Mouse (Mus musculus) heart, embryonic 11.5 days (tissue): ENCODE results near the gene Jarid2. TPM values are rescaled to one million over a fixed set of nuclear protein-coding genes. Genes with fewer than 3 reads are reported as not detected.
A peak's percentile ranks its signal among the peaks of the same experiment; 100 is the strongest.

Source experiments
- ATAC-seq: fragments of 200-750 bp; cut with Nextera tagmentation; replicated peaks from 2 replicates; pipeline ENCODE4 v1.8.0; 2017; ENCODE audit warnings: moderate library complexity; ENCODE audit not compliant: insufficient number of reproducible peaks, low FRiP score, low TSS enrichment
- H3K27ac ChIP-seq: fragments of 300-500 bp; sonication (generic); 2 replicates; pipeline ENCODE4 v1.5.1; 2014; ENCODE audit warnings: mild to moderate bottlenecking, low read depth, low read length
- H3K27me3 ChIP-seq: fragments of 300-500 bp; sonication (generic); 2 replicates; pipeline ENCODE4 v1.6.1; 2014; ENCODE audit warnings: mild to moderate bottlenecking, low read length, mixed read lengths; ENCODE audit not compliant: control insufficient read depth, insufficient read depth
- H3K36me3 ChIP-seq: fragments of 300-500 bp; sonication (generic); 2 replicates; pipeline ENCODE4 v1.6.1; 2014; ENCODE audit warnings: mild to moderate bottlenecking, low read length, moderate library complexity, mixed read lengths; ENCODE audit not compliant: control insufficient read depth, insufficient read depth
- H3K4me1 ChIP-seq: fragments of 300-500 bp; sonication (generic); 2 replicates; pipeline ENCODE4 v1.6.1; 2014; ENCODE audit warnings: low read length; ENCODE audit not compliant: control insufficient read depth, insufficient read depth
- H3K4me2 ChIP-seq: fragments of 300-500 bp; sonication (generic); 2 replicates; pipeline ENCODE4 v1.6.1; 2014; ENCODE audit warnings: mild to moderate bottlenecking, moderate library complexity
- H3K4me3 ChIP-seq: fragments of 300-500 bp; sonication (generic); 2 replicates; pipeline ENCODE4 v1.5.1; 2014; ENCODE audit warnings: low read depth, low read length
- H3K9ac ChIP-seq: fragments of 300-500 bp; sonication (generic); 2 replicates; pipeline ENCODE4 v1.6.1; 2014; ENCODE audit warnings: mild to moderate bottlenecking, low read depth, low read length, moderate library complexity
- H3K9me3 ChIP-seq: fragments of 300-500 bp; sonication (generic); replicated peaks from 2 replicates; pipeline ENCODE4 v1.6.1; 2016; ENCODE audit warnings: low read length; ENCODE audit not compliant: control insufficient read depth
- WGBS: fragments of 180-500 bp; shearing (Covaris S2); extraction: QIAGEN DNeasy Blood & Tissue Kit; methylation state at CpG from one replicate; pipeline ENCODE4 v1.1.7; 2014; ENCODE audit not compliant: insufficient replicate concordance; 5-methylcytosine and 5-hydroxymethylcytosine counted together
- polyA plus RNA-seq: library from polyadenylated mRNA; unstranded; fragments of >200 nt; fragmentation: Nextera tagmentation; extraction: Ambion mirVana; gene quantifications from 2 replicates; pipeline ENCODE4 v1.2.1, GENCODE M21; 2014

The Jarid2 gene
- polyA plus RNA-seq, 1 experiment from 2014 or later = 22.4 TPM

DNA sequence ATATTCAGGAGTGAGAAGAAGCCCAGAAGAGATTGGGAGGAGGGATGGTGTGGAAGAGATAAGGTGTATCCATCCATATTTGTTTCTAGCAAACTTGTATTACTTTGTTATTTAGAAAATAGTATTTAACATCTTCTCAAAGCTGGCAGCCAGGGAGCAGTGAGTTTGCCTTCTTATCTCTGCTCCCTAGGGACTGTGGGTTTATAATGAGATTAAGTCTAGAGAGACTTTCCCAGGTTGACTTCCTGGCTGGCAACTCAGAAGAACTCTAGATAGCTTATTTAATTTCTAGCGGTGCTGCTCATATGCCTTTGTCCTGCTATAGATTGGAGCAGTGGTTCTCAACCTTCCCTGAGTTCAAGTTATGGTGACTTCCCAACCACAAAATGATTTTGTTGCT, 51.2 kb downstream of the Jarid2 start:
- WGBS = 23% methylated on average over 1 of the region's 1 CpGs
- ATAC-seq = no peak

DNA sequence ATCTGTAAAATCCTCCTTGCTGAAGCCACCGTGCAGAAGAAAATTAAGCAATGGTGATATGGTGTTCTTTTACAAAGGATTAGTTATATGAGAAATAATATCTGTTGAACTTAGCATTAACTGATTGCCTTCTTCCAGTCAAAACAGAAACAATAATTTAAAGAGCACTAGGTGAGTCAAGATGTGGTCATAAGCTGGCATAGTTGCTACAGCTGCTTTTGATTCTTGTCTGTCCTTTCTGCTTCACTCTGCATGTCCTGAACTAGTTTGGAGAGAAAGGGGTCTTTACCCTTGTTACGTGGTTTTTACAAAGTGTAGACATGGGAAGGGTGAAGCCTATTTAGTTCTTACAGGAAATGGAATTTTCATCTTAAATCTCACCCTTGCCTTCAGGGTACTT, 51.9 kb downstream of the Jarid2 start:
- H3K27ac ChIP-seq = no peak overlapping the region
- no peaks in the 10 kb centered on the region for H3K9me3 ChIP-seq
- H3K4me2 ChIP-seq = no peak overlapping the region
- no peak overlapping the region for H3K9ac ChIP-seq
- 90% methylated on average over 2 of the region's 2 CpGs for WGBS
- H3K27me3 ChIP-seq = no peaks in the 10 kb centered on the region
- H3K4me3 ChIP-seq = no peak overlapping the region
- ATAC-seq = no peak
- H3K4me1 ChIP-seq = peaks cover 9% of the 10 kb centered on the region; the same call in 1 of the 2 replicates
- no peaks in the 10 kb centered on the region for H3K36me3 ChIP-seq

More for the DNA sequence above, 51.2 kb downstream of the Jarid2 start:
- Histone ChIP-seq H3K27ac (no peak overlapping the region), H3K27me3 (no peaks in the 10 kb centered on the region), H3K9ac (no peak overlapping the region), H3K9me3 (no peaks in the 10 kb centered on the region), H3K4me3 (no peak overlapping the region), H3K4me2 (no peak overlapping the region), H3K36me3 (no peaks in the 10 kb centered on the region), H3K4me1 (peaks cover 6% of the 10 kb centered on the region; the same call in 1 of the 2 replicates)

DNA sequence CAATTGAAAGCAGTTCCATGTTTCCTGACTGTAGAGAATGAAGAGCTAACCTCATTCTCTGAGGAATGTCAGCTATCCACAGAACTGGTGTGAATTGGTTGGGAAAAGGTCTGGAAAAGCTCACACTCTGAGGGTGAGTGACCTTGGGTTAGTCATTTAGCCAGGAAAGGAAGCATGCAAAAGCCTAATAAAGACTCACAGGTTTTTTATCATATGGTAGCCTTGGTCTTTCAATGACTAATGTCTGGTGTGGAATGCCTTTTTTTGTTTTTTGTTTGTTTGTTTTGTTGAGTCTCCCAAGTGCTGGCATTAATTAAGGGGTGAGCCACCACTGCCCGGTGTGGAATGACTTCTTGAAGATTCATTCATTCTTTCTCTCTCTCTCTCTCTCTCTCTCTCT, 55.3 kb downstream of the Jarid2 start:
- Histone ChIP-seq H3K27me3 (no peaks in the 10 kb centered on the region), H3K36me3 (no peaks in the 10 kb centered on the region), H3K27ac (no peak overlapping the region), H3K4me1 (peaks cover 21% of the 10 kb centered on the region), H3K9me3 (no peaks in the 10 kb centered on the region), H3K4me2 (no peak overlapping the region), H3K9ac (no peak overlapping the region), H3K4me3 (no peak overlapping the region)
- ATAC-seq = no peak
- 81% methylated on average over 1 of the region's 1 CpGs for WGBS

GRCm38 (mm10) chr13:44786291-44786690, 57.0 kb downstream of the Jarid2 start:
- no peak overlapping the region for H3K9ac ChIP-seq
- no peak for ATAC-seq
- H3K27ac ChIP-seq = no peak overlapping the region
- no peaks in the 10 kb centered on the region for H3K9me3 ChIP-seq
- peaks cover 23% of the 10 kb centered on the region for H3K4me1 ChIP-seq
- H3K27me3 ChIP-seq = no peaks in the 10 kb centered on the region
- H3K4me2 ChIP-seq = no peak overlapping the region
- H3K4me3 ChIP-seq = no peak overlapping the region
- 33% methylated on average over 4 of the region's 4 CpGs for WGBS
- no peaks in the 10 kb centered on the region for H3K36me3 ChIP-seq

DNA sequence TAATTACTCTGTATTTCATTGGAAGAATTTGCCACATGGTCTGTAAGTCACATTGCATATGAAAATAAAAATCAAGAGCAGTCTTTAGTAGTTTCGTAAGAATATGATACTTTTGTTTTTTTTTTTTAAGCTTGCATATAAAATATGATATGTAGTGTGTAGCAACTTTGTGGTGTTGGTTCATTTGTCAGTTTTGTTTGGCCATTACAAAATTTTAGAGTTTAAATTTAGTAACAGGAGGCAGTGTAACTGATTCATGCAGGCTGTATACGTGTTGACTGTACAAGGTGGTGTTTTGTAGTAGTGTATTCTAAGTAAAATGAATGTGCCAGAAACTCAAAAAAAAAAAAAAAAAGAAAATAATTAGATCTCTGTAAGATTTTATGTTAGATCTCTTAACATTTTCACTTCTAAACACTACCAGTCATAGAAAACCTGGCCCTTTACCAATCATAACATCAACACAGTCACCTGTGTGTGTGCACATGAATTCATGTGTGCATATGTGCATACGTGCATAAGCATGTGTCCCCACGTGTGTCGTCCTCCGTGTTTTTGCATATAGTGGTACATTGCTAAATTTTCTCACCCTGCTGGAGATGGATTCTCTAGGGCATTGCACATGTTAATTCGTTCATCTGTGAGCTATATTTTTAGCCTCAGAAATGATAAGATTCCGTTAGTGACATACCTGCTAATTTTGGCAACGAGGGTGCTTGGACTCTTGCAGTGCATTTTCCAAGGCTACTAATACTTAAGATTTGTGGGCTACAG, 59.3 kb downstream of the Jarid2 start:
- Histone ChIP-seq H3K27ac (peak overlapping the region; percentile 52; the same call in 1 of the 2 replicates), H3K27me3 (no peaks in the 10 kb centered on the region), H3K4me3 (no peak overlapping the region), H3K4me1 (peaks cover 29% of the 10 kb centered on the region), H3K9ac (no peak overlapping the region), H3K4me2 (peak overlapping the region; percentile 52), H3K36me3 (no peaks in the 10 kb centered on the region), H3K9me3 (no peaks in the 10 kb centered on the region)
- 63% methylated on average over 9 of the region's 9 CpGs for WGBS
- ATAC-seq = no peak

GRCm38 (mm10) chr13:44789982-44790381, 60.7 kb downstream of the Jarid2 start:
- Histone ChIP-seq H3K9ac (no peak overlapping the region), H3K4me2 (no peak overlapping the region), H3K27me3 (no peaks in the 10 kb centered on the region), H3K4me3 (no peak overlapping the region), H3K9me3 (no peaks in the 10 kb centered on the region), H3K27ac (no peak overlapping the region), H3K36me3 (no peaks in the 10 kb centered on the region), H3K4me1 (peaks cover 34% of the 10 kb centered on the region)
- WGBS = 74% methylated on average over 2 of the region's 2 CpGs
- ATAC-seq = no peak

DNA sequence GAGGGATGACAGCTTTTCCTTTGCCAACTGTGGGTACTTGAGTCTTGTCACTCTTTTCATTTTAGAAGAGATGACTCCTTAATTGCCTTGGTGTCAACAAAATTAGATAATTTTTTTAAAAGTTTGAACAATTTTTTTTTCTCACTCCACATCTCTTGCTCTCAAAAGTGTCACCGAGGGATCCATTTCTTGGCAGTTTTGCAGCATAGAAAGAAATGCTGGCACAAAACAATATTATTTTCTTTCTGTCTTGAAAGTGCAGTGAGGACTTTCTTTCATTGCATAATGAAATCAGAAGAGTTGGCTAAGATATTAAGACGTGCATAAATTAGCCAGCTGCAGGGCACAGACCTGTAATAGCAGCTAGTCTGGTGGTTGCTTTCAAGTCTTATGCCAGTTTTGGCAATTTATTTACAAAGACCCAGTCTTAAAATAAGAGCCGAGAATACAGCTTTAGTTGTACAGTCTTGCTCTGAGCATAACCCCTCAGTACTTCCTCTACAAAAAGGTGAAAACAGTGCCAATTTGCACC, 63.2 kb downstream of the Jarid2 start:
- H3K27me3 ChIP-seq = no peaks in the 10 kb centered on the region
- H3K4me2 ChIP-seq = no peak overlapping the region
- 86% methylated on average over 3 of the region's 3 CpGs for WGBS
- peaks cover 40% of the 10 kb centered on the region for H3K4me1 ChIP-seq
- no peak overlapping the region for H3K27ac ChIP-seq
- no peaks in the 10 kb centered on the region for H3K36me3 ChIP-seq
- no peaks in the 10 kb centered on the region for H3K9me3 ChIP-seq
- H3K9ac ChIP-seq = no peak overlapping the region
- no peak overlapping the region for H3K4me3 ChIP-seq
- ATAC-seq = no peak

GRCm38 (mm10) chr13:44795891-44796290, 66.6 kb downstream of the Jarid2 start:
- Histone ChIP-seq H3K36me3 (no peaks in the 10 kb centered on the region), H3K4me2 (no peak overlapping the region), H3K9me3 (no peaks in the 10 kb centered on the region), H3K27me3 (no peaks in the 10 kb centered on the region), H3K27ac (no peak overlapping the region), H3K4me3 (no peak overlapping the region), H3K9ac (no peak overlapping the region), H3K4me1 (peaks cover 22% of the 10 kb centered on the region)
- 56% methylated on average over 3 of the region's 3 CpGs for WGBS
- no peak for ATAC-seq

- Histone ChIP-seq H3K4me3 (no peak overlapping the region), H3K9ac (no peak overlapping the region), H3K4me1 (peaks cover 18% of the 10 kb centered on the region), H3K4me2 (no peak overlapping the region), H3K27ac (no peak overlapping the region), H3K9me3 (no peaks in the 10 kb centered on the region), H3K27me3 (no peaks in the 10 kb centered on the region), H3K36me3 (no peaks in the 10 kb centered on the region)
- no peak for ATAC-seq
- WGBS = 63% methylated on average over 2 of the region's 2 CpGs
Observed at GRCm38 (mm10) chr13:44796775-44797174, 67.5 kb downstream of the Jarid2 start.
